Mouse (Mus musculus) bone marrow macrophage, adult 2 months (primary cell): ENCODE data around the gene Scd4.

Source experiments
- CTCF ChIP-seq: IDR thresholded peaks from 2 replicates; pipeline ENCODE4 v1.5.1; 2012; ENCODE audit warnings: low read depth, mild to moderate bottlenecking, low read length, moderate library complexity
- POLR2A ChIP-seq: IDR thresholded peaks from 2 replicates; pipeline ENCODE4 v1.6.1; 2012; ENCODE audit warnings: mild to moderate bottlenecking, low read depth, low read length, borderline replicate concordance

GRCm38 (mm10) chr19:44287415-44288110 lies 45.3 kb upstream of the Scd4 start:
- no peak for TF ChIP-seq CTCF
- TF ChIP-seq POLR2A: no peak
